Mouse (Mus musculus): ENCODE measurements around the gene Plekha5. TPM values are rescaled to one million over a fixed set of nuclear protein-coding genes. Genes with fewer than 3 reads are reported as not detected.

The Plekha5 gene
- total and polyA plus RNA-seq, 2 experiments from 2014 or later = 29.3 to 37.8 TPM

- Histone ChIP-seq H3K27ac (no peak overlapping the region), H3K4me1 (ENCODE audit: insufficient read depth, low read length) (peaks cover 5% of the 10 kb centered on the region; the same call in 1 of the 2 replicates), H3K9me3 (ENCODE audit: low read length) (no peaks in the 10 kb centered on the region), H3K36me3 (ENCODE audit: insufficient read depth, low read length) (peaks cover 9% of the 10 kb centered on the region; the same call in 1 of the 2 replicates), H3K4me3 (ENCODE audit: low read length) (no peak overlapping the region), H3K27me3 (ENCODE audit: insufficient read depth, low read length) (no peaks in the 10 kb centered on the region), H3K4me2 (ENCODE audit: low read depth, low read length) (no peak overlapping the region), H3K9ac (replicated peaks; ENCODE audit: low read length) (no peak overlapping the region)
- TF ChIP-seq CTCF (IDR thresholded peaks at IDR 0.05; ENCODE audit: low read depth) = no peak
- 55% methylated on average over 8 of the region's 8 CpGs for WGBS
- ATAC-seq (no peak), DNase-seq (ENCODE audit: low spot score) (peak; percentile 16)
These were observed 209.8 kb downstream of the Plekha5 start for GRCm38 (mm10) chr6:140633616-140634015.

DNA sequence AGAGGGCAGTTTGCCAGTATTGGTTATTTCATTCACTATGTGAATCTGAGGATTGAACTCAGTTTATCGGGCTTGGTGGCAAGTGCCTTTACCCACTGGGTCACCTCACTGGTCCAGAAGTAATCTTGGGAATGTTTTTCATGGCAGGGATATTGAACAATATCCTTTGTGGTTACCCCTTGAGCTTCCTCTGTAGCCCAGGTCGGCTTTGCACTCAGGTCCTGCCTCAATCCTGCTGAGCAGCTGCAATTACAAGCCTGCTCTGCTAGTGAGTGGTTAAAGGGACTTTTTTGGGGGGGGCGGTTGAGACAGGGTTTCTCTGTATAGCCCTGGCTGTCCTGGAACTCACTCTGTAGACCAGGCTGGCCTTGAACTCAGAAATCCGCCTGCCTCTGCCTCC is 212.4 kb downstream of the Plekha5 start:
- peaks cover 28% of the 10 kb centered on the region for H3K36me3 ChIP-seq (ENCODE audit: insufficient read depth, low read length)
- H3K27me3 ChIP-seq (ENCODE audit: insufficient read depth, low read length) = no peaks in the 10 kb centered on the region
- H3K4me3 ChIP-seq (ENCODE audit: low read length) = no peak overlapping the region
- no peak overlapping the region for H3K9ac ChIP-seq (replicated peaks; ENCODE audit: low read length)
- DNase-seq (ENCODE audit: low spot score) = no peak
- no peak overlapping the region for H3K27ac ChIP-seq
- H3K9me3 ChIP-seq (ENCODE audit: low read length) = no peaks in the 10 kb centered on the region
- no peak overlapping the region for H3K4me2 ChIP-seq (ENCODE audit: low read depth, low read length)
- no peak for TF ChIP-seq CTCF (IDR thresholded peaks at IDR 0.05; ENCODE audit: low read depth)
- ATAC-seq = no peak
- WGBS = 92% methylated on average over 4 of the region's 4 CpGs
- H3K4me1 ChIP-seq (ENCODE audit: insufficient read depth, low read length) = no peaks in the 10 kb centered on the region

GRCm38 (mm10) chr6:140642010-140642409 is 218.2 kb downstream of the Plekha5 start:
- WGBS = 83% methylated on average over 7 of the region's 7 CpGs
- Histone ChIP-seq H3K4me3 (ENCODE audit: low read length) (no peak overlapping the region), H3K9me3 (ENCODE audit: low read length) (no peaks in the 10 kb centered on the region), H3K4me1 (ENCODE audit: insufficient read depth, low read length) (no peaks in the 10 kb centered on the region), H3K9ac (replicated peaks; ENCODE audit: low read length) (no peak overlapping the region), H3K36me3 (ENCODE audit: insufficient read depth, low read length) (peaks cover 40% of the 10 kb centered on the region), H3K27ac (no peak overlapping the region), H3K4me2 (ENCODE audit: low read depth, low read length) (no peak overlapping the region), H3K27me3 (ENCODE audit: insufficient read depth, low read length) (no peaks in the 10 kb centered on the region)
- TF ChIP-seq CTCF (IDR thresholded peaks at IDR 0.05; ENCODE audit: low read depth) = no peak
- no peak for ATAC-seq
- DNase-seq (ENCODE audit: low spot score) = no peak

DNA sequence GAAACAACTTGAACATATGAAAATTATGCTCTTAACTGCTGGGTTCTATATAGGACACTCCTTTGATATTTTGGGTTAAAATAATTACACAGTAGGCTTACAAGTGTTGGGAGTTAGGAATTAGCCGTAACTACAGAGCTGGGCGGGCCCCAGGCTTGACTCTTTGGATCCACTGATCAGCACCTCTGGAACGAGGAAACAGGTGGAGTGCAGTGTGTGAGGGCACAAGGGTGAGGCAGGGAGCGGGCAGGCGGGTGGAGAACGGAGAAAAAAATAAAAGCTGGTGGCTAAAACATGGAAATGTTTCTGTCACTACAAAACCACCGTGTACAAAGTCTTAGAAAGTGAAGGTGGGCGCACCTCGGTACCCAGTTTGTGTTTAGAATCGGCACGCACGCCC is 218.8 kb downstream of the Plekha5 start:
- no peak overlapping the region for H3K4me2 ChIP-seq (ENCODE audit: low read depth, low read length)
- DNase-seq (ENCODE audit: low spot score) (no peak), ATAC-seq (no peak)
- H3K9ac ChIP-seq (replicated peaks; ENCODE audit: low read length) = no peak overlapping the region
- no peak overlapping the region for H3K4me3 ChIP-seq (ENCODE audit: low read length)
- no peaks in the 10 kb centered on the region for H3K4me1 ChIP-seq (ENCODE audit: insufficient read depth, low read length)
- H3K9me3 ChIP-seq (ENCODE audit: low read length) = no peaks in the 10 kb centered on the region
- WGBS = 93% methylated on average over 12 of the region's 12 CpGs
- H3K36me3 ChIP-seq (ENCODE audit: insufficient read depth, low read length) = peaks cover 38% of the 10 kb centered on the region
- no peak overlapping the region for H3K27ac ChIP-seq
- no peaks in the 10 kb centered on the region for H3K27me3 ChIP-seq (ENCODE audit: insufficient read depth, low read length)
- TF ChIP-seq CTCF (IDR thresholded peaks at IDR 0.05; ENCODE audit: low read depth) = no peak

GRCm38 (mm10) chr6:140645931-140646330 is 222.1 kb downstream of the Plekha5 start:
- Histone ChIP-seq H3K4me1 (ENCODE audit: insufficient read depth, low read length) (no peaks in the 10 kb centered on the region), H3K9me3 (ENCODE audit: low read length) (no peaks in the 10 kb centered on the region), H3K36me3 (ENCODE audit: insufficient read depth, low read length) (peaks cover 23% of the 10 kb centered on the region), H3K27me3 (ENCODE audit: insufficient read depth, low read length) (no peaks in the 10 kb centered on the region), H3K27ac (no peak overlapping the region), H3K9ac (replicated peaks; ENCODE audit: low read length) (no peak overlapping the region), H3K4me2 (ENCODE audit: low read depth, low read length) (no peak overlapping the region), H3K4me3 (ENCODE audit: low read length) (no peak overlapping the region)
- peak; percentile 53 for TF ChIP-seq CTCF (IDR thresholded peaks at IDR 0.05; ENCODE audit: low read depth)
- DNase-seq (ENCODE audit: low spot score) (no peak), ATAC-seq (no peak)

Other genes with a start within 250 kb of the Plekha5 start
- 29.3 and 30.4 TPM in 2 replicates for gene Aebp2, start 198.6 kb downstream of the Plekha5 start, total RNA-seq (2014; rRNA removed)
- 5.1 and 5.9 TPM in 2 replicates for gene Aebp2, start 198.6 kb downstream of the Plekha5 start, polyA plus RNA-seq (2015; fragmentation: Nextera tagmentation; extraction: Ambion mirVana)

Measured in hindbrain, postnatal 0 days (tissue).